Mouse (Mus musculus) natural killer cell, adult 2 months (primary cell): ENCODE data around the gene Gsk3a.

ENCODE experiments used
- DNase-seq, 2 experiments: peaks; one replicate each; pipeline ENCODE4 v3.0.0; 2022; ENCODE audit warnings: low spot score in 2 of 2

The Gsk3a gene

GRCm38 (mm10) chr7:25237249-25238014 is at the start of gene Gsk3a:
Gene Gsk3a (minus strand): TSS chr7:25237851.
- DNase-seq, result peak; percentile 96

- no peak for DNase-seq
Observed at GRCm38 (mm10) chr7:25286989-25287388, 49.3 kb upstream of the Gsk3a start.

- DNase-seq, result no peak
Observed at GRCm38 (mm10) chr7:25285511-25286238, 48.0 kb upstream of the Gsk3a start.

- no peak for DNase-seq
Observed at GRCm38 (mm10) chr7:25284766-25285165, 47.1 kb upstream of the Gsk3a start.

- DNase-seq, result no peak
Observed at GRCm38 (mm10) chr7:25284171-25284570, 46.5 kb upstream of the Gsk3a start.

- DNase-seq, result no peak
Observed at GRCm38 (mm10) chr7:25283637-25284036, 46.0 kb upstream of the Gsk3a start.

GRCm38 (mm10) chr7:25282731-25283211 is 45.1 kb upstream of the Gsk3a start:
- peak in 1 of 2 experiments; percentile 33 for DNase-seq

- DNase-seq, result peak; percentile 95 to 97
Observed at GRCm38 (mm10) chr7:25281734-25282601, 44.3 kb upstream of the Gsk3a start.

- DNase-seq, result no peak
Observed at GRCm38 (mm10) chr7:25281166-25281733, 43.6 kb upstream of the Gsk3a start.

- no peak for DNase-seq
Observed at GRCm38 (mm10) chr7:25279861-25280791, 42.5 kb upstream of the Gsk3a start.

GRCm38 (mm10) chr7:25279076-25279860 is 41.6 kb upstream of the Gsk3a start:
- DNase-seq, result peak; percentile 62 to 81

GRCm38 (mm10) chr7:25278341-25279075 is 40.9 kb upstream of the Gsk3a start:
- peak; percentile 74 to 87 for DNase-seq

GRCm38 (mm10) chr7:25277998-25278340 is 40.3 kb upstream of the Gsk3a start:
- no peak for DNase-seq

GRCm38 (mm10) chr7:25277405-25277804 is 39.8 kb upstream of the Gsk3a start:
- DNase-seq, result no peak

GRCm38 (mm10) chr7:25275555-25276298 is 38.1 kb upstream of the Gsk3a start:
- DNase-seq, result no peak

GRCm38 (mm10) chr7:25274996-25275395 is 37.3 kb upstream of the Gsk3a start:
- DNase-seq, result no peak

- DNase-seq, result peak; percentile 46 to 49
Observed at GRCm38 (mm10) chr7:25274571-25274970, 36.9 kb upstream of the Gsk3a start.
